Mouse (Mus musculus) hindbrain, postnatal 0 days (tissue): Measurements from ENCODE around the gene Tspan3. TPM values are rescaled to one million over a fixed set of nuclear protein-coding genes. Genes with fewer than 3 reads are reported as not detected.

ENCODE experiments used
- ATAC-seq: fragments of 200-750 bp; cut with Nextera tagmentation; 2 replicates; pipeline ENCODE4 v1.8.0; 2017; ENCODE audit warnings: mild to moderate bottlenecking, moderate TSS enrichment, moderate library complexity
- DNase-seq: peaks from one replicate; pipeline ENCODE4 v3.0.0-alpha.2; 2015; ENCODE audit warnings: low spot score
- H3K27ac ChIP-seq: fragments of 300-500 bp; sonication (generic); 2 replicates; pipeline ENCODE4 v1.5.1; 2014; ENCODE audit warnings: mild to moderate bottlenecking
- H3K27me3 ChIP-seq: fragments of 300-500 bp; sonication (generic); 2 replicates; pipeline ENCODE4 v1.6.1; 2014; ENCODE audit warnings: low read length, mixed read lengths; ENCODE audit not compliant: insufficient read depth
- H3K36me3 ChIP-seq: fragments of 300-500 bp; sonication (generic); 2 replicates; pipeline ENCODE4 v1.6.1; 2014; ENCODE audit warnings: low read length, mixed read lengths; ENCODE audit not compliant: insufficient read depth
- H3K4me1 ChIP-seq: fragments of 300-500 bp; sonication (generic); 2 replicates; pipeline ENCODE4 v1.6.1; 2014; ENCODE audit warnings: antibody characterized with exemption, low read length, mixed read lengths; ENCODE audit not compliant: insufficient read depth
- H3K4me2 ChIP-seq: fragments of 300-500 bp; sonication (generic); 2 replicates; pipeline ENCODE4 v1.6.1; 2014; ENCODE audit warnings: low read depth, mild to moderate bottlenecking, low read length, moderate library complexity, mixed read lengths
- H3K4me3 ChIP-seq: fragments of 300-500 bp; sonication (generic); 2 replicates; pipeline ENCODE4 v1.5.1; 2014; ENCODE audit warnings: low read length
- H3K9ac ChIP-seq: fragments of 300-500 bp; sonication (generic); replicated peaks from 2 replicates; pipeline ENCODE4 v1.6.1; 2014; ENCODE audit warnings: mild to moderate bottlenecking, low read length, moderate library complexity, mixed read lengths
- H3K9me3 ChIP-seq: fragments of 300-500 bp; sonication (generic); 2 replicates; pipeline ENCODE4 v1.6.1; 2016; ENCODE audit warnings: low read length, mixed read lengths
- CTCF ChIP-seq: IDR thresholded peaks from 2 replicates; pipeline ENCODE4 v1.5.1; 2016; ENCODE audit warnings: antibody characterized with exemption, control low read depth, low read depth
- WGBS: fragments of 180-500 bp; shearing (Covaris S2); extraction: QIAGEN DNeasy Blood & Tissue Kit; methylation state at CpG from one replicate; pipeline ENCODE4 v1.1.7; 2014; 5-methylcytosine and 5-hydroxymethylcytosine counted together
- polyA plus RNA-seq: library from polyadenylated mRNA; unstranded; fragments of >200 nt; fragmentation: Nextera tagmentation; extraction: Ambion mirVana; gene quantifications from 2 replicates; pipeline ENCODE4 v1.2.1, GENCODE M21; 2015
- total RNA-seq: library from RNA; depleted of rRNA; stranded (reverse); fragments of >200 nt; gene quantifications from 2 replicates; pipeline ENCODE4 v1.2.3, GENCODE M21; 2014; rRNA removed

The Tspan3 gene
- total and polyA plus RNA-seq, 2 experiments from 2014 or later, result 524 to 725 TPM

DNA sequence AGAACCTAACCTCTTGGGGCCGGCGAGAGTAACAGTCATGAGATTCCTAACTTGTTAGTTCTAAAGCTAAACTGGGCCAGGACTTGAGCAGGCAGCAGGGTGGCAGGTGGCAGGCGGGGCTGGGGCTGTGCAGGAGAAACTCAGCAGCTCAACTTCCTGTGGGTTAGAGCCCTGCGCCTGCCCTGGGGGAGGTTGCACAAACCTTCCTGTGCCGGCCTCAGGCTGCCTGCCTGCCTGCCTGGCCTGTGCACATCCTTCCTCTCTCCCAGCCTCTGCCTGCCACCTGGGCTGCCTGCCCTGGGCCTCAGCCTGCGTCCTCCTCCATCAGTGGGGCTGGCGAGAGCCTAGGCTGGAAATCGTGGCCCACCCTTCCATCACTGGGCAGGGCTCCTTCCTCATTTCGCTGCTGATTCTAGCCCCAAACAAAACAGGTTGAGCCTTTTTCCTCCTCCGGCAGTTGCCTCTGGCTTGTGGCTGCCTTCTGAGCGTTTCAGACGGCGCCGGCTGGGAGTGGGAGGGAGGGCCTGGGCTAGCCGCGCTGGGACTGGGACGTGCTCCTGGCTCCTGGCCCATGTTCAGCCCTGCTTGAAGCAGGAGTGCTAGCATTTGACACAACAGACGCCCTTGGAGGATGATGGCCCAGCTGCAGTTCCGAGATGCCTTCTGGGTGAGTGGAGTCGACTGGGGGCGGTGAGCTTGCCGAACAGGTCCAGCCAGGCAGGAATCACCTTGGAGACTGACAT, 75.3 kb downstream of the Tspan3 start, which contains the start of gene Pstpip1:
Pstpip1 (plus strand) TSS at position 185 of the 743 bp plus-strand sequence.
- Histone ChIP-seq H3K36me3 (no peaks in the 10 kb centered on the region), H3K27ac (peak within 1 kb of the TSS; percentile 68), H3K4me1 (no peaks in the 10 kb centered on the region), H3K4me3 (no peak within 1 kb of the TSS), H3K9ac (no peak within 1 kb of the TSS), H3K4me2 (peak within 1 kb of the TSS; percentile 37), H3K27me3 (no peaks in the 10 kb centered on the region), H3K9me3 (no peaks in the 10 kb centered on the region)
- 26% methylated on average over 22 of the region's 22 CpGs for WGBS
- ATAC-seq, result peak; percentile 85
- no peak for TF ChIP-seq CTCF
- DNase-seq, result peak; percentile 78

DNA sequence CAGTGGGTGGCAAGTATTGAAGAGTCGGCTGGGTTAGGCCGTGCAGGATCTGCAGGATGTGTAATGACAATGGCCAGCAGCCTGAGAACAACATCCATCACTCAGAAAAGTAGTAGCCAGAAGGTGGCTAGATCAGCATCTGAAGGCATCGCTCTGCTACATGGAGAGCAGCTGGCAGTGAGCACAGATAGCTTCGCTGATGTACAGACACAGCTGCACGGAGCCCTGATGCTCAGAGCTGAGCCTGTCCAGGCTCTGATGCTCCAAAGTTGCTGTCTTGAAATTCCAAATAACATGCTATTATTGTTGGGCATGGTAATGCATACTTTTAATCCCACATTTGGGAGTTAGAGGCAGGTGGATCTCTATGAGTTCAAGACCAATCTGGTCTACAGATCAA, 78.8 kb downstream of the Tspan3 start:
- H3K9me3 ChIP-seq, result no peaks in the 10 kb centered on the region
- H3K4me1 ChIP-seq, result no peaks in the 10 kb centered on the region
- 80% methylated on average over 5 of the region's 5 CpGs for WGBS
- H3K9ac ChIP-seq, result no peak overlapping the region
- no peak overlapping the region for H3K27ac ChIP-seq
- TF ChIP-seq CTCF, result no peak
- H3K4me3 ChIP-seq, result no peak overlapping the region
- no peak for DNase-seq
- H3K36me3 ChIP-seq, result no peaks in the 10 kb centered on the region
- H3K4me2 ChIP-seq, result no peak overlapping the region
- H3K27me3 ChIP-seq, result no peaks in the 10 kb centered on the region
- ATAC-seq, result no peak

Other genes starting within 250 kb of the Tspan3 start
- 25.9 and 31.8 TPM in 2 replicates for gene Scaper, start 227.4 kb downstream of the Tspan3 start, total RNA-seq
- gene Scaper, start 227.4 kb downstream of the Tspan3 start, polyA plus RNA-seq, result 28.9 and 29.9 TPM in 2 replicates
- not detected in 2 replicates for gene 4930563M21Rik, start 154.9 kb downstream of the Tspan3 start, total RNA-seq
- not detected in 2 replicates for gene 4930563M21Rik, start 154.9 kb downstream of the Tspan3 start, polyA plus RNA-seq
- gene Rcn2, start 123.6 kb downstream of the Tspan3 start, total RNA-seq, result 102 and 123 TPM in 2 replicates
- 305 and 318 TPM in 2 replicates for gene Rcn2, start 123.6 kb downstream of the Tspan3 start, polyA plus RNA-seq
- gene Pstpip1, start 75.5 kb downstream of the Tspan3 start, total RNA-seq, result 0.10 and 1.1 TPM in 2 replicates
- gene Pstpip1, start 75.5 kb downstream of the Tspan3 start, polyA plus RNA-seq, result 0.78 and 1.4 TPM in 2 replicates